In genomic region chr3:29366907-29367306, GRCm38 (mm10) we compare ENCODE assay signal across 22 mouse cellular contexts.
"Had no signal": no experiment of that assay in that cellular context is flagged by ENCODE, and none has a peak within 500 bp of the region (broad histone marks: within the 10 kb centered on the region; RNA-seq: fewer than 3 reads in every experiment).

No protein-coding gene starts in this region.

- ATAC-seq: intestine, embryonic 16.5 days; liver, postnatal 0 days had no signal

- DNase-seq: kidney, adult 18-20 months; kidney, adult 9 months; kidney, postnatal 14 days; kidney, postnatal 4 days; left cerebral cortex, postnatal 4 days; liver, postnatal 0 days; lung, postnatal 10 days; lung, postnatal 36 days; retina, postnatal 1 day; right cerebral cortex, postnatal 25 days; spleen, adult 18-20 months; thymus, postnatal 25 days had no signal

- H3K9me3 ChIP-seq: limb, embryonic 15.5 days; lung, embryonic 15.5 days; megakaryocyte, embryonic 14.5 days; midbrain, embryonic 12.5 days; neural tube, embryonic 13.5 days; stomach, embryonic 15.5 days had no signal

- H3K4me2 ChIP-seq: limb, embryonic 15.5 days; liver, embryonic 11.5 days; lung, embryonic 15.5 days; midbrain, embryonic 12.5 days; neural tube, embryonic 13.5 days; stomach, embryonic 15.5 days had no signal

- H3K36me3 ChIP-seq: limb, embryonic 15.5 days; lung, embryonic 15.5 days; midbrain, embryonic 12.5 days; neural tube, embryonic 13.5 days; stomach, embryonic 15.5 days had no signal

- H3K27me3 ChIP-seq: limb, embryonic 15.5 days; lung, embryonic 15.5 days; megakaryocyte, embryonic 14.5 days; midbrain, embryonic 12.5 days; neural tube, embryonic 13.5 days; stomach, embryonic 15.5 days had no signal

- H3K9ac ChIP-seq: limb, embryonic 15.5 days; liver, embryonic 14.5 days; liver, postnatal 0 days; lung, embryonic 15.5 days; midbrain, embryonic 12.5 days; neural tube, embryonic 13.5 days; stomach, embryonic 15.5 days had no signal

- H3K4me3 ChIP-seq: limb, embryonic 15.5 days; lung, embryonic 15.5 days; megakaryocyte, embryonic 14.5 days; midbrain, embryonic 12.5 days; myocyte; neural tube, embryonic 13.5 days; stomach, embryonic 15.5 days had no signal

- H3K27ac ChIP-seq: limb, embryonic 15.5 days; liver, embryonic 14.5 days; lung, embryonic 15.5 days; midbrain, embryonic 12.5 days; neural tube, embryonic 13.5 days; stomach, embryonic 15.5 days had no signal

- H3K4me1 ChIP-seq: limb, embryonic 15.5 days; lung, embryonic 15.5 days; megakaryocyte, embryonic 14.5 days; midbrain, embryonic 12.5 days; neural tube, embryonic 13.5 days; stomach, embryonic 15.5 days had no signal
